Mouse (Mus musculus) layer of hippocampus, adult 2 months (tissue): Measurements from ENCODE around the gene Pcbd2. TPM values are rescaled to one million over a fixed set of nuclear protein-coding genes. Genes with fewer than 3 reads are reported as not detected.

ENCODE experiments used
- DNase-seq, 2 experiments: peaks; one replicate each; pipeline ENCODE4 v3.0.0; 2022; ENCODE audit warnings: low spot score in 2 of 2
- H3K27ac ChIP-seq: fragments of 200-600 bp; 2 replicates; pipeline ENCODE4 v1.8.1; 2022
- H3K4me3 ChIP-seq: fragments of 200-600 bp; 2 replicates; pipeline ENCODE4 v1.8.1; 2022; ENCODE audit warnings: mild to moderate bottlenecking
- CTCF ChIP-seq: fragments of 200-600 bp; conservative IDR thresholded peaks from 2 replicates; pipeline ENCODE4 v1.8.1; 2022; ENCODE audit warnings: antibody characterized with exemption, mild to moderate bottlenecking, moderate library complexity
- total RNA-seq, 2 experiments: library from RNA; stranded (reverse); gene quantifications; 2 replicates each; pipeline ENCODE4 v1.2.3; 2021

Gene Pcbd2
- total RNA-seq, 2 experiments from 2014 or later: 33.2 to 35.2 TPM

DNA sequence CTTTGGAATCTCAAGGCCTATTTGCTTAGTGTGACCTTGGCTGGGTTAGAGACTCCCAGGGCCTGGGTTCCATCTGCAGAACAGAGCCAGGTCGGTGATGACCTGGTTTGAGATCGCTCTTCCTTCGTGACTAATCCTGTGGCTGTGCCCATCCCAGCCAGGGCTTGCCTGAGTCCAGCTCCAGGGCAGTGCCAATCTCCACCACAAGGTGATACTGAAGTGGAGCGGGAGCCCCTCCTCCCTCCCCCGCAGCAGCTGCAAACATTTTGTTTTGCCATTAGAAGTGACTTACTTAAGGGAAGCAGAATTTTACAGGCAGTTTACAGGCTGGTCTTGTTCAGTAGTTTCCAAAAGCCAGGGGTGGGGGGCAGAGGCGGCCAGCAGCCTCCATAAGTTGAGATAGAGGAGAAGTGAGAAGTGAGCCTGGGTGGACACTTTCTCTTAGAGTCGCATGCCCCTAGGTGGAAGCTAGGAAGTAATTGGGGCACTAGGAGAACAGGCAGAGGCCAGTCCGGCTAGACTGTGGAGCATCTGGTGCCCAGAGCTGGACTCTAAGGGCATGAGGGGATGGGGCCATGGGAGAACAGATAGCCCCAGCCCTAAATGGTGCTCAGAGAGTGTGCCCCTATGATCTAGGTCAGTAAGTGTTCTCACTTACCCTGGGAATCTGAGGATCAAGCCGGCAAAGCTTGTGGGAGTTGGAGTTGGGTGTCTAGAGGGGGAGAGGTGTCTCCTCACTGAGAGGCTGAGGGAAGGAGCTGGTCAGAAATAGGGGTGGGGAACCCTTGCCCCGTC, 97.2 kb downstream of the Pcbd2 start:
- DNase-seq: no peak
- peak; percentile 12; the same call in 1 of the 2 replicates for TF ChIP-seq CTCF
- no peak overlapping the region for H3K27ac ChIP-seq
- no peak overlapping the region for H3K4me3 ChIP-seq

DNA sequence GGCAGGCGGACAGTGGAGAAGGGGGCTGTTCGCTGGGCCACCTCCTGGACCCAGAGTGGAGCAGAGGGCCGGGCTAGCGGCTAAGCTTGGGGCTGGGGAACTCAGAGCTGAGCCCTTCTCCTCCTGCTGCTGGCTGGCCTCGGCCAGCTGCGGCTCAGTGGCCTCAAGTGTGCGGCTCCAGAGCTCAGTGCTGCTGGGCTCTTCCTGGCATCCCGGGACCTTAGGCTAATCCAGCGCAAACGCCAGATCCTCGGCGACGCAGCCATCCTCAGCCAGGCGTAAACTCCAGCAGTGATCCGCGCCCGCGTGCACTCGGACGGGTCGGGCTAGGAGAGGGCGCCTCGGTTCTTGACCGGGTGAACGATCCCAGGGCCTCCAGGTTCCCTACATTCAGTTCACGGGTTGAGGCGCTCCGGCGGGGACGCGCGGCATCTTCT, 98.1 kb downstream of the Pcbd2 start:
- Histone ChIP-seq H3K4me3 (no peak overlapping the region), H3K27ac (no peak overlapping the region)
- no peak for TF ChIP-seq CTCF
- DNase-seq: no peak

DNA sequence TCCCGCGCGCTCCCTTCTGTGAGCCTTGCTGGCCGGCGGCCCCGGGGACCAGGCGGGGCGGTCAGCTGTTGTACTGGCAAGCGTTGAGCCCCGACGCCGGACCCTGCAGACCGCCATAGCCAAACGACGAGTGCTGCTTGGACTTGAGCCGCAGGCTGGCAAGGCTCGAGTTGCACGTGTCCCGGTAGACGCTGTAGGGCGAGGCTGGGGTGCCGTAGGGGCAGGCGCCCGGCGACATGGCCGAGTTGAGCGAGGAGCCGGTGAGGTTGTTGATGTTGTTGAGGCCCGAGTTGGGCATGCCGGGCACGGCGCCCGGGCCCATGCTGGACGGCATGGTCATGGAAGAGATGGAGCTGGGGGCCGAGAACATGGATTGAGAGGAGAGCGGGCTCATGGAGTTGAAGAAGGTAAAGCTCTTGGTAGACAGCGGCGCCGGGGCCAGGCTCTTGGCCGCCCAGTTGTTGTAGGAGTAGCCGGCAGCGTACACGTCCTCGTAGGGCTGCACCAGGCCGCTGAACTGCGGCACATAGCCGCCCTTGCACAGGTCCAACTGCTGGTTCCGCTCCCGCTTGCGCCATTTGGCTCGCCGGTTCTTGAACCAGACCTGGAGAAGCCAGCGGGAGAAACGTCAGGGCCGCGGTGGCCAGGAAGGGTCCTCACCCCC, 99.0 kb downstream of the Pcbd2 start:
- no peak for TF ChIP-seq CTCF
- H3K27ac ChIP-seq: no peak overlapping the region
- DNase-seq: no peak
- H3K4me3 ChIP-seq: no peak overlapping the region

Other genes starting within 250 kb of the Pcbd2 start
- 100 to 1,000 TPM; 396 to 403 TPM for gene Dbn1, start 239.3 kb upstream of the Pcbd2 start, total RNA-seq
- gene Pdlim7, start 213.7 kb upstream of the Pcbd2 start, total RNA-seq: 10 to 100 TPM; 97.4 to 99.9 TPM
- 10 to 100 TPM; 12.2 to 13.7 TPM for gene Dok3, start 198.1 kb upstream of the Pcbd2 start, total RNA-seq
- 10 to 100 TPM; 56.2 to 60.6 TPM for gene Ddx41, start 190.7 kb upstream of the Pcbd2 start, total RNA-seq
- gene Fam193b, start 156.2 kb upstream of the Pcbd2 start, total RNA-seq: 10 to 100 TPM; 95.3 to 97.7 TPM
- gene Tmed9, start 153.6 kb upstream of the Pcbd2 start, total RNA-seq: 100 to 1,000 TPM; 133 to 138 TPM
- gene B4galt7, start 127.5 kb upstream of the Pcbd2 start, total RNA-seq: 10 to 100 TPM; 22.8 to 24.3 TPM
- gene Caml, start 104.4 kb upstream of the Pcbd2 start, total RNA-seq: 10 to 100 TPM; 38.7 to 50.2 TPM
- 10 to 100 TPM; 50.8 to 54.8 TPM for gene Ddx46, start 92.3 kb upstream of the Pcbd2 start, total RNA-seq
- gene B230219D22Rik, start 34.2 kb upstream of the Pcbd2 start, total RNA-seq: 10 to 100 TPM; 75.1 to 75.5 TPM
- gene Txndc15, start 12.7 kb upstream of the Pcbd2 start, total RNA-seq: 10 to 100 TPM; 68.6 to 69.0 TPM
- under 1 TPM in 1 of 2 experiments, not detected in 1; 0.27 TPM for gene Catsper3, start 57.2 kb downstream of the Pcbd2 start, total RNA-seq
- gene Pitx1, start 108.8 kb downstream of the Pcbd2 start, total RNA-seq: not detected